In the genomic region with DNA sequence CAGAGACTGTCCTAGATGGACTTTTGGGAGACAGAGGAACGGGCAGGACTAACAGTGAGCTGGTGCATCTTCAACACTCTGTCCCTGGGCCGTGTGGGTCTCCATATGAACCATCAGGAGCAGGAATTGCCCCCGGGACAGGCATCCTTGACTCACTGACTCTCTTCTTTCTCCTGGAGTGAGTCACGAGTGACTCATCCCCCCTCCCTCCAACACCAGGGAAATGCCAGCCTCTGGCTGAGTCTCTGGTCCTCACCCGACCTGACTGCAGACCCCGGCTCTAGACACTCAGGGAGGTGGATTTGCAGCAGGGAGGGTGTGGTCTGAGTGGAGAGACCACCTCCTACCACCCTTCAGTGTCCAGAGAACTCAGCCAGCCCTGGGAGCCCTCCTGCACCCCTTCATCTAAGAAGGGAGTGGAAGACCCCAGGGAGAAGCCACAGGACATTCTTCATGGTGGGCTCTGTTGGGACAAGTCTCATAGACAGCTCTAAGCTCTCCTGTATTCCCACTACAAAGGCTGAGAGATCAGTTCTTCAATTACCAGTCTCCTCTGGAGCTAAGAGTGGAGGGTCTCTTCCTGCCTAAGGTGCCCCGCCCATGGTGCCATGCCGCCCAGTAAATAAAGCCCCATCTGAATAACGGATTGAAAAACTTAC, we compare ENCODE assay signal across 8 mouse cellular contexts. TPM values are rescaled to one million over a fixed set of nuclear protein-coding genes. Genes with fewer than 3 reads are reported as not detected.
DNase-seq lines count a peak whose midpoint lies in the region; ATAC-seq and TF ChIP-seq lines count a peak whose summit lies in the region.

No protein-coding gene starts in this region.

- peak overlapping the region; percentile 77 for H3K27ac ChIP-seq in limb, embryonic 10.5 days
- peak overlapping the region; percentile 81 for H3K27ac ChIP-seq in olfactory bulb, adult 2 months (ENCODE audit: insufficient read depth, low read depth, low read length)

- H3K4me3 ChIP-seq in limb, embryonic 10.5 days = peak overlapping the region; percentile 36
- peak overlapping the region; percentile 18 for H3K4me3 ChIP-seq in olfactory bulb, adult 2 months (ENCODE audit: insufficient read depth, low read depth, low read length)

- no peaks in the 10 kb centered on the region; the same call in 1 of the 2 replicates for H3K36me3 ChIP-seq in limb, embryonic 10.5 days

- peaks cover 78% of the 10 kb centered on the region for H3K4me1 ChIP-seq in limb, embryonic 10.5 days
- peaks cover 71% of the 10 kb centered on the region for H3K4me1 ChIP-seq in olfactory bulb, adult 2 months (ENCODE audit: control insufficient read depth, insufficient read depth, low read length)

- WGBS in limb, embryonic 10.5 days = 44% methylated on average over 9 of the region's 9 CpGs
- WGBS in olfactory bulb, adult 2 months = 30% methylated on average over 9 of the region's 9 CpGs

- no peaks in the 10 kb centered on the region for H3K9me3 ChIP-seq in limb, embryonic 10.5 days (replicated peaks)

- no peak for TF ChIP-seq CTCF in olfactory bulb, adult 2 months (IDR thresholded peaks at IDR 0.05; ENCODE audit: insufficient read depth, low read depth, low read length)

- TF ChIP-seq POLR2A in olfactory bulb, adult 2 months (IDR thresholded peaks at IDR 0.05; ENCODE audit: insufficient read depth, low read depth, low read length) = no peak

- DNase-seq in layer of hippocampus, adult 11-12 months (ENCODE audit: low spot score) = peak; percentile 18
- DNase-seq in layer of hippocampus, adult 8-10 months (ENCODE audit: low spot score in 2 of 2) = no peak
- peak; percentile 89 for DNase-seq in Muller cell, postnatal 12 days (ENCODE audit: inconsistent ontology term)
- peak; percentile 33 for DNase-seq in gastrocnemius, postnatal 25 days
- no peak for DNase-seq in limb, embryonic 10.5 days (ENCODE audit: low spot score)
- DNase-seq in layer of hippocampus, postnatal 25 days (ENCODE audit: extremely low spot score in 1 of 2, low spot score in 1 of 2) = no peak

- no peaks in the 10 kb centered on the region for H3K27me3 ChIP-seq in limb, embryonic 10.5 days (ENCODE audit: low read depth, poor library complexity, severe bottlenecking)

- ATAC-seq in activated CD4-positive, CD25-positive, alpha-beta regulatory T cell, adult 4 months = no peak

RNA-seq across cellular contexts. Expression of a gene that starts 0.5 kb away (rescaled TPM):
- 1 to 10 TPM; 2.6 to 6.3 (median 6.2) TPM for total RNA-seq in layer of hippocampus, adult 8-10 months (2022)
- total RNA-seq in gastrocnemius, postnatal 25 days (2021) = 10 to 100 TPM; 13.2 to 17.0 TPM
- 18.5 and 34.5 TPM in 2 replicates for polyA plus RNA-seq in limb, embryonic 10.5 days (2016; fragmentation: Nextera tagmentation; extraction: Ambion mirVana)
- not detected in 2 replicates for polyA plus RNA-seq in olfactory bulb, adult 2 months (2012; ENCODE audit: insufficient read depth, insufficient read length, low replicate concordance, missing spikeins)
- 1 to 10 TPM; 2.2 to 2.5 TPM for total RNA-seq in layer of hippocampus, postnatal 25 days (2021)
- polyA plus RNA-seq in activated CD4-positive, CD25-positive, alpha-beta regulatory T cell, adult 4 months (2017; shearing (Covaris generic)) = 100 to 1,000 TPM; 683 to 699 TPM

RNA-seq across cellular contexts. Expression of a gene that starts 3.2 kb away (rescaled TPM):
- 1 to 10 TPM; 3.7 to 5.4 (median 4.5) TPM for total RNA-seq in layer of hippocampus, adult 8-10 months (2022)
- total RNA-seq in gastrocnemius, postnatal 25 days (2021) = under 1 TPM; 0.46 to 0.67 TPM
- polyA plus RNA-seq in limb, embryonic 10.5 days (2016; fragmentation: Nextera tagmentation; extraction: Ambion mirVana) = 4.4 and 6.3 TPM in 2 replicates
- not detected in 2 replicates for polyA plus RNA-seq in olfactory bulb, adult 2 months (2012; ENCODE audit: insufficient read depth, insufficient read length, low replicate concordance, missing spikeins)
- total RNA-seq in layer of hippocampus, postnatal 25 days (2021) = 1 to 10 TPM; 3.1 to 3.2 TPM
- polyA plus RNA-seq in activated CD4-positive, CD25-positive, alpha-beta regulatory T cell, adult 4 months (2017; shearing (Covaris generic)) = 1 to 10 TPM in 1 of 2 experiments, under 1 TPM in 1; 0.96 to 2.2 TPM

RNA-seq across cellular contexts. Expression of a gene that starts 24.0 kb away (rescaled TPM):
- total RNA-seq in layer of hippocampus, adult 8-10 months (2022) = 10 to 100 TPM; 19.8 to 24.1 (median 21.2) TPM
- 10 to 100 TPM; 53.2 to 62.5 TPM for total RNA-seq in gastrocnemius, postnatal 25 days (2021)
- polyA plus RNA-seq in limb, embryonic 10.5 days (2016; fragmentation: Nextera tagmentation; extraction: Ambion mirVana) = 4.8 and 5.7 TPM in 2 replicates
- polyA plus RNA-seq in olfactory bulb, adult 2 months (2012; ENCODE audit: insufficient read depth, insufficient read length, low replicate concordance, missing spikeins) = not detected in 2 replicates
- 10 to 100 TPM; 22.5 to 24.6 TPM for total RNA-seq in layer of hippocampus, postnatal 25 days (2021)
- polyA plus RNA-seq in activated CD4-positive, CD25-positive, alpha-beta regulatory T cell, adult 4 months (2017; shearing (Covaris generic)) = 1 to 10 TPM; 5.8 to 6.2 TPM

RNA-seq across cellular contexts. Expression of a gene that starts 24.2 kb away (rescaled TPM):
- under 1 TPM in 1 of 4 experiments, not detected in 3; 0.64 TPM for total RNA-seq in layer of hippocampus, adult 8-10 months (2022)
- total RNA-seq in gastrocnemius, postnatal 25 days (2021) = not detected
- polyA plus RNA-seq in limb, embryonic 10.5 days (2016; fragmentation: Nextera tagmentation; extraction: Ambion mirVana) = 1.4 and 1.5 TPM in 2 replicates
- polyA plus RNA-seq in olfactory bulb, adult 2 months (2012; ENCODE audit: insufficient read depth, insufficient read length, low replicate concordance, missing spikeins) = not detected in 2 replicates
- total RNA-seq in layer of hippocampus, postnatal 25 days (2021) = not detected
- polyA plus RNA-seq in activated CD4-positive, CD25-positive, alpha-beta regulatory T cell, adult 4 months (2017; shearing (Covaris generic)) = not detected

RNA-seq across cellular contexts. Expression of a gene that starts 42.5 kb away (rescaled TPM):
- total RNA-seq in layer of hippocampus, adult 8-10 months (2022) = 10 to 100 TPM in 2 of 4 experiments, 1 to 10 TPM in 2; 8.6 to 11.1 (median 10.1) TPM
- under 1 TPM; 0.32 to 0.46 TPM for total RNA-seq in gastrocnemius, postnatal 25 days (2021)
- 0.09 and 0.10 TPM in 2 replicates for polyA plus RNA-seq in limb, embryonic 10.5 days (2016; fragmentation: Nextera tagmentation; extraction: Ambion mirVana)
- polyA plus RNA-seq in olfactory bulb, adult 2 months (2012; ENCODE audit: insufficient read depth, insufficient read length, low replicate concordance, missing spikeins) = not detected in 2 replicates
- total RNA-seq in layer of hippocampus, postnatal 25 days (2021) = 10 to 100 TPM; 11.2 to 12.7 TPM
- not detected for polyA plus RNA-seq in activated CD4-positive, CD25-positive, alpha-beta regulatory T cell, adult 4 months (2017; shearing (Covaris generic))

Comparison
In these comparisons a context has a peak if more than half of its experiments do, and no peak if none do; other contexts are left out.
1. DNase-seq: peak in layer of hippocampus, adult 11-12 months (single experiment), Muller cell, postnatal 12 days (single experiment) and gastrocnemius, postnatal 25 days (single experiment); none in layer of hippocampus, adult 8-10 months (0 of 2), limb, embryonic 10.5 days (single experiment) and layer of hippocampus, postnatal 25 days (0 of 2).